8 mouse cellular contexts compared by ENCODE assay signal in the genomic region with DNA sequence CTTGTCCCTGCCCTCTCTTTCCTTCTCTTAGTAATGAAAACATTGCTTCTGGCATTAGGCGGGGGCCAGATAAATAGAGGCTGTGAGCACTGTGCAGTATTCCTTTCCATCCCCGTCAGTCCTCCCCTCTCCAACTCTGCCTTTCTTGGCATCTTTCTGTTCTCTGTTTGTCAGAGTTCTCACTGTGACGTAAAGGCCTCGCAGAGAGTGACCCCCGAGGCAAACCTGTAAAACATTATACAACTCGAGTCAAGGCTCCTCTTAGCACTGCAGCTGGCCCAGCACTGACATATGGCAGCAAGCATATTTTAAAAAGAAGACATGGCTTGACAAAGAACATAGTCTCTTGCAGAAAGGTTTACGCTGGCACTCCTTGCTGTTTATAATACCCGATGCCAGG.
DNase-seq lines count a peak whose midpoint lies in the region; ATAC-seq and TF ChIP-seq lines count a peak whose summit lies in the region.

No protein-coding gene starts in this region.

- H3K4me1 ChIP-seq in lung, embryonic 15.5 days, result peaks cover 16% of the 10 kb centered on the region
- peaks cover 18% of the 10 kb centered on the region for H3K4me1 ChIP-seq in lung, adult 2 months (ENCODE audit: control insufficient read depth, insufficient read depth, low read length)
- H3K4me1 ChIP-seq in hindbrain, embryonic 12.5 days, result 0 out of 2 replicates have a peak, but pooled peaks cover 2% of the 10 kb centered on the region
- H3K4me1 ChIP-seq in liver, embryonic 11.5 days (replicated peaks; ENCODE audit: control insufficient read depth, insufficient read depth, low read length), result no peaks in the 10 kb centered on the region
- peaks cover 12% of the 10 kb centered on the region; the same call in 1 of the 2 replicates for H3K4me1 ChIP-seq in stomach, embryonic 15.5 days

- no peaks in the 10 kb centered on the region for H3K9me3 ChIP-seq in lung, embryonic 15.5 days
- H3K9me3 ChIP-seq in hindbrain, embryonic 12.5 days (replicated peaks), result no peaks in the 10 kb centered on the region
- H3K9me3 ChIP-seq in liver, embryonic 11.5 days (ENCODE audit: control insufficient read depth, low read length), result no peaks in the 10 kb centered on the region
- H3K9me3 ChIP-seq in stomach, embryonic 15.5 days, result no peaks in the 10 kb centered on the region

- no peaks in the 10 kb centered on the region for H3K27me3 ChIP-seq in lung, embryonic 15.5 days
- no peaks in the 10 kb centered on the region for H3K27me3 ChIP-seq in hindbrain, embryonic 12.5 days
- no peaks in the 10 kb centered on the region for H3K27me3 ChIP-seq in liver, embryonic 11.5 days (replicated peaks; ENCODE audit: control insufficient read depth, insufficient read depth, low read length)
- no peaks in the 10 kb centered on the region for H3K27me3 ChIP-seq in stomach, embryonic 15.5 days (replicated peaks)

- ATAC-seq in lung, embryonic 15.5 days (ENCODE audit: borderline replicate concordance, extremely low read depth, low FRiP score, low TSS enrichment), result peak; percentile 67; the same call in 1 of the 2 replicates
- peak; percentile 69; the same call in 1 of the 2 replicates for ATAC-seq in hindbrain, embryonic 12.5 days (ENCODE audit: low FRiP score)
- ATAC-seq in liver, embryonic 11.5 days (replicated peaks; ENCODE audit: low FRiP score), result peak; percentile 60; the same call in 1 of the 2 replicates
- ATAC-seq in stomach, embryonic 15.5 days (ENCODE audit: insufficient read depth, low FRiP score, low read depth), result peak; percentile 85

- TF ChIP-seq POLR2A in lung, adult 2 months (IDR thresholded peaks at IDR 0.05; ENCODE audit: borderline replicate concordance, extremely low read depth, low read depth, low read length), result no peak

- no peak for DNase-seq in lung, adult 2 months
- DNase-seq in liver, embryonic 11.5 days (ENCODE audit: low spot score), result no peak
- DNase-seq in adrenal gland, postnatal 25 days, result no peak
- DNase-seq in spleen, adult 18-20 months, result no peak
- no peak for DNase-seq in thymus, postnatal 10 days (ENCODE audit: low spot score in 2 of 2)

- H3K27ac ChIP-seq in lung, embryonic 15.5 days, result peak overlapping the region; percentile 20; the same call in 1 of the 2 replicates
- peak overlapping the region; percentile 64; the same call in 1 of the 2 replicates for H3K27ac ChIP-seq in hindbrain, embryonic 12.5 days
- no peak overlapping the region for H3K27ac ChIP-seq in liver, embryonic 11.5 days (ENCODE audit: low read depth, low read length)
- H3K27ac ChIP-seq in stomach, embryonic 15.5 days, result peak overlapping the region; percentile 57

- peak overlapping the region; percentile 10; the same call in 1 of the 2 replicates for H3K4me3 ChIP-seq in lung, embryonic 15.5 days
- no peak overlapping the region for H3K4me3 ChIP-seq in lung, adult 2 months (replicated peaks; ENCODE audit: extremely low read depth, low read depth, low read length)
- H3K4me3 ChIP-seq in hindbrain, embryonic 12.5 days, result no peak overlapping the region
- no peak overlapping the region for H3K4me3 ChIP-seq in liver, embryonic 11.5 days (ENCODE audit: low read depth, low read length)
- no peak overlapping the region for H3K4me3 ChIP-seq in stomach, embryonic 15.5 days (replicated peaks)

- TF ChIP-seq CTCF in lung, adult 2 months (IDR thresholded peaks at IDR 0.05; ENCODE audit: insufficient read depth, low read length), result no peak

- no peaks in the 10 kb centered on the region for H3K36me3 ChIP-seq in lung, embryonic 15.5 days
- H3K36me3 ChIP-seq in hindbrain, embryonic 12.5 days, result no peaks in the 10 kb centered on the region
- H3K36me3 ChIP-seq in liver, embryonic 11.5 days (ENCODE audit: control insufficient read depth, insufficient read depth, low read length), result no peaks in the 10 kb centered on the region
- H3K36me3 ChIP-seq in stomach, embryonic 15.5 days, result no peaks in the 10 kb centered on the region

- peak overlapping the region; percentile 39 for H3K4me2 ChIP-seq in lung, embryonic 15.5 days
- H3K4me2 ChIP-seq in hindbrain, embryonic 12.5 days (replicated peaks), result 0 out of 2 replicates have a peak overlapping the region, but pooled peaks have one; percentile 0
- H3K4me2 ChIP-seq in liver, embryonic 11.5 days, result peak overlapping the region; percentile 39
- H3K4me2 ChIP-seq in stomach, embryonic 15.5 days, result peak overlapping the region; percentile 39

- no peak overlapping the region for H3K9ac ChIP-seq in lung, embryonic 15.5 days
- H3K9ac ChIP-seq in hindbrain, embryonic 12.5 days, result no peak overlapping the region
- H3K9ac ChIP-seq in liver, embryonic 11.5 days (ENCODE audit: low read depth, low read length), result no peak overlapping the region
- no peak overlapping the region for H3K9ac ChIP-seq in stomach, embryonic 15.5 days

- WGBS in lung, embryonic 15.5 days, result 12% methylated on average over 8 of the region's 8 CpGs
- 23% methylated on average over 8 of the region's 8 CpGs for WGBS in lung, adult 2 months
- 61% methylated on average over 8 of the region's 8 CpGs for WGBS in hindbrain, embryonic 12.5 days
- 52% methylated on average over 8 of the region's 8 CpGs for WGBS in liver, embryonic 11.5 days
- 18% methylated on average over 8 of the region's 8 CpGs for WGBS in stomach, embryonic 15.5 days
